Mouse (Mus musculus): ENCODE measurements around the gene Hebp1. TPM values are rescaled to one million over a fixed set of nuclear protein-coding genes. Genes with fewer than 3 reads are reported as not detected.

Gene Hebp1
- polyA plus RNA-seq, 1 experiment from 2014 or later: 74.0 TPM

- H3K27ac ChIP-seq (ENCODE audit: low read length): no peak overlapping the region
- H3K36me3 ChIP-seq (ENCODE audit: control insufficient read depth, insufficient read depth, low read length): peaks cover 2% of the 10 kb centered on the region; the same call in 1 of the 2 replicates
- no peak overlapping the region for H3K9ac ChIP-seq (ENCODE audit: low read depth, low read length)
- H3K4me1 ChIP-seq (ENCODE audit: control insufficient read depth, insufficient read depth, low read length): 0 out of 2 replicates have a peak, but pooled peaks cover 9% of the 10 kb centered on the region
- no peaks in the 10 kb centered on the region for H3K9me3 ChIP-seq (ENCODE audit: control insufficient read depth, low read length)
- no peak overlapping the region for H3K4me3 ChIP-seq (ENCODE audit: low read length)
- no peak overlapping the region for H3K4me2 ChIP-seq (ENCODE audit: low read depth, low read length)
- H3K27me3 ChIP-seq (replicated peaks; ENCODE audit: control insufficient read depth, insufficient read depth, low read length): no peaks in the 10 kb centered on the region
- WGBS: 73% methylated on average over 6 of the region's 6 CpGs
- no peak for ATAC-seq
Measured at GRCm38 (mm10) chr6:135203737-135204136, 5.9 kb upstream of the Hebp1 start.

GRCm38 (mm10) chr6:135202668-135203067 lies 4.8 kb upstream of the Hebp1 start:
- Histone ChIP-seq H3K4me3 (ENCODE audit: low read length) (no peak overlapping the region), H3K4me1 (ENCODE audit: control insufficient read depth, insufficient read depth, low read length) (0 out of 2 replicates have a peak, but pooled peaks cover 9% of the 10 kb centered on the region), H3K9me3 (ENCODE audit: control insufficient read depth, low read length) (no peaks in the 10 kb centered on the region), H3K9ac (ENCODE audit: low read depth, low read length) (no peak overlapping the region), H3K36me3 (ENCODE audit: control insufficient read depth, insufficient read depth, low read length) (no peaks in the 10 kb centered on the region), H3K27ac (ENCODE audit: low read length) (no peak overlapping the region), H3K27me3 (replicated peaks; ENCODE audit: control insufficient read depth, insufficient read depth, low read length) (no peaks in the 10 kb centered on the region), H3K4me2 (ENCODE audit: low read depth, low read length) (no peak overlapping the region)
- ATAC-seq: no peak
- 91% methylated on average over 6 of the region's 6 CpGs for WGBS

- H3K9ac ChIP-seq (ENCODE audit: low read depth, low read length): peak overlapping the region; percentile 46
- peak overlapping the region; percentile 26 for H3K4me3 ChIP-seq (ENCODE audit: low read length)
- peak overlapping the region; percentile 91 for H3K27ac ChIP-seq (ENCODE audit: low read length)
- H3K9me3 ChIP-seq (ENCODE audit: control insufficient read depth, low read length): no peaks in the 10 kb centered on the region
- peaks cover 9% of the 10 kb centered on the region; the same call in 1 of the 2 replicates for H3K4me1 ChIP-seq (ENCODE audit: control insufficient read depth, insufficient read depth, low read length)
- peak overlapping the region; percentile 85 for H3K4me2 ChIP-seq (ENCODE audit: low read depth, low read length)
- 59% methylated on average over 16 of the region's 16 CpGs for WGBS
- no peaks in the 10 kb centered on the region for H3K27me3 ChIP-seq (replicated peaks; ENCODE audit: control insufficient read depth, insufficient read depth, low read length)
- no peaks in the 10 kb centered on the region for H3K36me3 ChIP-seq (ENCODE audit: control insufficient read depth, insufficient read depth, low read length)
- peak; percentile 83 for ATAC-seq
Measured at GRCm38 (mm10) chr6:135200122-135200957, 2.5 kb upstream of the Hebp1 start.

- WGBS: 37% methylated on average over 6 of the region's 6 CpGs
- H3K36me3 ChIP-seq (ENCODE audit: control insufficient read depth, insufficient read depth, low read length): no peaks in the 10 kb centered on the region
- peak overlapping the region; percentile 92 for H3K9ac ChIP-seq (ENCODE audit: low read depth, low read length)
- no peaks in the 10 kb centered on the region for H3K9me3 ChIP-seq (ENCODE audit: control insufficient read depth, low read length)
- peak overlapping the region; percentile 85 for H3K4me2 ChIP-seq (ENCODE audit: low read depth, low read length)
- H3K4me3 ChIP-seq (ENCODE audit: low read length): peak overlapping the region; percentile 75
- H3K4me1 ChIP-seq (ENCODE audit: control insufficient read depth, insufficient read depth, low read length): peaks cover 9% of the 10 kb centered on the region; the same call in 1 of the 2 replicates
- H3K27ac ChIP-seq (ENCODE audit: low read length): peak overlapping the region; percentile 46; the same call in 1 of the 2 replicates
- no peak for ATAC-seq
- no peaks in the 10 kb centered on the region for H3K27me3 ChIP-seq (replicated peaks; ENCODE audit: control insufficient read depth, insufficient read depth, low read length)
Measured at GRCm38 (mm10) chr6:135198726-135199125, 904 bp upstream of the Hebp1 start.

- Histone ChIP-seq H3K27ac (ENCODE audit: low read length) (peak overlapping the region; percentile 80; the same call in 1 of the 2 replicates), H3K4me1 (ENCODE audit: control insufficient read depth, insufficient read depth, low read length) (peaks cover 9% of the 10 kb centered on the region; the same call in 1 of the 2 replicates), H3K27me3 (replicated peaks; ENCODE audit: control insufficient read depth, insufficient read depth, low read length) (no peaks in the 10 kb centered on the region), H3K4me2 (ENCODE audit: low read depth, low read length) (peak overlapping the region; percentile 85), H3K9me3 (ENCODE audit: control insufficient read depth, low read length) (no peaks in the 10 kb centered on the region), H3K4me3 (ENCODE audit: low read length) (peak overlapping the region; percentile 75), H3K9ac (ENCODE audit: low read depth, low read length) (peak overlapping the region; percentile 92), H3K36me3 (ENCODE audit: control insufficient read depth, insufficient read depth, low read length) (no peaks in the 10 kb centered on the region)
- 18% methylated on average over 7 of the region's 7 CpGs for WGBS
- ATAC-seq: no peak
Measured at GRCm38 (mm10) chr6:135197446-135197845, 376 bp downstream of the Hebp1 start.

- Histone ChIP-seq H3K27me3 (replicated peaks; ENCODE audit: control insufficient read depth, insufficient read depth, low read length) (no peaks in the 10 kb centered on the region), H3K4me2 (ENCODE audit: low read depth, low read length) (no peak overlapping the region), H3K9ac (ENCODE audit: low read depth, low read length) (no peak overlapping the region), H3K9me3 (ENCODE audit: control insufficient read depth, low read length) (no peaks in the 10 kb centered on the region), H3K27ac (ENCODE audit: low read length) (no peak overlapping the region), H3K4me3 (ENCODE audit: low read length) (no peak overlapping the region), H3K4me1 (ENCODE audit: control insufficient read depth, insufficient read depth, low read length) (peaks cover 7% of the 10 kb centered on the region; the same call in 1 of the 2 replicates), H3K36me3 (ENCODE audit: control insufficient read depth, insufficient read depth, low read length) (no peaks in the 10 kb centered on the region)
- ATAC-seq: no peak
- WGBS: 68% methylated on average over 8 of the region's 8 CpGs
Measured at GRCm38 (mm10) chr6:135196707-135197106, 1.1 kb downstream of the Hebp1 start.

GRCm38 (mm10) chr6:135194907-135195306 lies 2.9 kb downstream of the Hebp1 start:
- H3K4me1 ChIP-seq (ENCODE audit: control insufficient read depth, insufficient read depth, low read length): no peaks in the 10 kb centered on the region; the same call in 1 of the 2 replicates
- no peak overlapping the region for H3K4me2 ChIP-seq (ENCODE audit: low read depth, low read length)
- WGBS: 78% methylated on average over 4 of the region's 4 CpGs
- H3K9me3 ChIP-seq (ENCODE audit: control insufficient read depth, low read length): no peaks in the 10 kb centered on the region
- H3K27ac ChIP-seq (ENCODE audit: low read length): no peak overlapping the region
- no peaks in the 10 kb centered on the region for H3K27me3 ChIP-seq (replicated peaks; ENCODE audit: control insufficient read depth, insufficient read depth, low read length)
- no peak overlapping the region for H3K9ac ChIP-seq (ENCODE audit: low read depth, low read length)
- ATAC-seq: no peak
- H3K36me3 ChIP-seq (ENCODE audit: control insufficient read depth, insufficient read depth, low read length): no peaks in the 10 kb centered on the region
- no peak overlapping the region for H3K4me3 ChIP-seq (ENCODE audit: low read length)

GRCm38 (mm10) chr6:135193733-135194132 lies 4.1 kb downstream of the Hebp1 start:
- H3K27ac ChIP-seq (ENCODE audit: low read length): no peak overlapping the region
- no peak overlapping the region for H3K9ac ChIP-seq (ENCODE audit: low read depth, low read length)
- no peak overlapping the region for H3K4me2 ChIP-seq (ENCODE audit: low read depth, low read length)
- ATAC-seq: no peak
- H3K4me1 ChIP-seq (ENCODE audit: control insufficient read depth, insufficient read depth, low read length): no peaks in the 10 kb centered on the region; the same call in 1 of the 2 replicates
- H3K9me3 ChIP-seq (ENCODE audit: control insufficient read depth, low read length): no peaks in the 10 kb centered on the region
- no peaks in the 10 kb centered on the region for H3K27me3 ChIP-seq (replicated peaks; ENCODE audit: control insufficient read depth, insufficient read depth, low read length)
- H3K4me3 ChIP-seq (ENCODE audit: low read length): no peak overlapping the region
- WGBS: 56% methylated on average over 4 of the region's 4 CpGs
- no peaks in the 10 kb centered on the region for H3K36me3 ChIP-seq (ENCODE audit: control insufficient read depth, insufficient read depth, low read length)

GRCm38 (mm10) chr6:135192993-135193392 lies 4.8 kb downstream of the Hebp1 start:
- no peaks in the 10 kb centered on the region; the same call in 1 of the 2 replicates for H3K4me1 ChIP-seq (ENCODE audit: control insufficient read depth, insufficient read depth, low read length)
- ATAC-seq: no peak
- no peak overlapping the region for H3K9ac ChIP-seq (ENCODE audit: low read depth, low read length)
- no peaks in the 10 kb centered on the region for H3K9me3 ChIP-seq (ENCODE audit: control insufficient read depth, low read length)
- H3K27ac ChIP-seq (ENCODE audit: low read length): no peak overlapping the region
- WGBS: 80% methylated on average over 8 of the region's 8 CpGs
- H3K4me3 ChIP-seq (ENCODE audit: low read length): no peak overlapping the region
- no peaks in the 10 kb centered on the region for H3K36me3 ChIP-seq (ENCODE audit: control insufficient read depth, insufficient read depth, low read length)
- no peaks in the 10 kb centered on the region for H3K27me3 ChIP-seq (replicated peaks; ENCODE audit: control insufficient read depth, insufficient read depth, low read length)
- no peak overlapping the region for H3K4me2 ChIP-seq (ENCODE audit: low read depth, low read length)

All from intestine, embryonic 16.5 days (tissue).